Mouse (Mus musculus): ENCODE measurements around the gene Ralgps2. TPM values are rescaled to one million over a fixed set of nuclear protein-coding genes. Genes with fewer than 3 reads are reported as not detected.

The Ralgps2 gene
- 5.9 and 7.1 TPM in 2 replicates for total RNA-seq (2023)

GRCm38 (mm10) chr1:156939251-156940141, at the start of gene Ralgps2:
Gene Ralgps2 (minus strand): TSS chr1:156939626.

GRCm38 (mm10) chr1:156838177-156838576, 101.2 kb downstream of the Ralgps2 start, which contains the start of gene Angptl1:
Gene Angptl1 (plus strand): TSS chr1:156838562.

Other genes with a start within 250 kb of the Ralgps2 start
- 14.2 and 19.3 TPM in 2 replicates for gene Fam20b, start 220.5 kb downstream of the Ralgps2 start, total RNA-seq (2023)
- gene Angptl1, start 101.1 kb downstream of the Ralgps2 start, total RNA-seq (2023) = not detected in 2 replicates
- not detected in 2 replicates for gene Tex35, start 169.1 kb upstream of the Ralgps2 start, total RNA-seq (2023)